Mouse (Mus musculus) stomach, postnatal 0 days (tissue): ENCODE results near the gene Auts2.

ENCODE experiments used
- CTCF ChIP-seq: IDR thresholded peaks from 2 replicates; pipeline ENCODE4 v1.5.1; 2016; ENCODE audit warnings: antibody characterized with exemption, low read depth, mild to moderate bottlenecking, moderate library complexity
- EP300 ChIP-seq: optimal IDR thresholded peaks from 2 replicates; pipeline ENCODE3; 2016; ENCODE audit warnings: antibody characterized with exemption

- TF ChIP-seq EP300 (no peak), CTCF (no peak)
Measured at GRCm38 (mm10) chr5:131574469-131575085, 968.6 kb downstream of the Auts2 start.
